Mouse (Mus musculus) neural tube, embryonic 11.5 days (tissue): ENCODE results near the gene Tas2r106. TPM values are rescaled to one million over a fixed set of nuclear protein-coding genes. Genes with fewer than 3 reads are reported as not detected.

ENCODE experiments used
- ATAC-seq: fragments of 200-750 bp; cut with Nextera tagmentation; 2 replicates; pipeline ENCODE4 v1.8.0; 2017; ENCODE audit warnings: moderate number of reproducible peaks, mild to moderate bottlenecking, moderate TSS enrichment, moderate library complexity; ENCODE audit not compliant: insufficient read depth, low FRiP score, low TSS enrichment
- DNase-seq: peaks from one replicate; pipeline ENCODE4 v3.0.0-alpha.2; 2015; ENCODE audit warnings: low spot score
- H3K27ac ChIP-seq: fragments of 300-500 bp; sonication (generic); 2 replicates; pipeline ENCODE4 v1.5.1; 2014; ENCODE audit warnings: low read depth, mild to moderate bottlenecking, low read length
- H3K27me3 ChIP-seq: fragments of 300-500 bp; sonication (generic); 2 replicates; pipeline ENCODE4 v1.6.1; 2014; ENCODE audit warnings: mild to moderate bottlenecking, low read length, mixed read lengths; ENCODE audit not compliant: control insufficient read depth, insufficient read depth
- H3K36me3 ChIP-seq: fragments of 300-500 bp; sonication (generic); 2 replicates; pipeline ENCODE4 v1.6.1; 2014; ENCODE audit warnings: mild to moderate bottlenecking, low read length, moderate library complexity, mixed read lengths; ENCODE audit not compliant: control insufficient read depth, insufficient read depth
- H3K4me1 ChIP-seq: fragments of 300-500 bp; sonication (generic); 2 replicates; pipeline ENCODE4 v1.6.1; 2014; ENCODE audit warnings: low read length, mixed read lengths; ENCODE audit not compliant: control insufficient read depth, insufficient read depth
- H3K4me2 ChIP-seq: fragments of 300-500 bp; sonication (generic); 2 replicates; pipeline ENCODE4 v1.6.1; 2014; ENCODE audit warnings: low read depth, mild to moderate bottlenecking, moderate library complexity
- H3K4me3 ChIP-seq: fragments of 300-500 bp; sonication (generic); 2 replicates; pipeline ENCODE4 v1.5.1; 2014; ENCODE audit warnings: low read depth, low read length
- H3K9ac ChIP-seq: fragments of 300-500 bp; sonication (generic); 2 replicates; pipeline ENCODE4 v1.6.1; 2014; ENCODE audit warnings: mild to moderate bottlenecking, low read length
- H3K9me3 ChIP-seq: fragments of 300-500 bp; sonication (generic); 2 replicates; pipeline ENCODE4 v1.6.1; 2016; ENCODE audit warnings: low read length; ENCODE audit not compliant: control insufficient read depth
- WGBS: fragments of 180-500 bp; shearing (Covaris S2); extraction: QIAGEN DNeasy Blood & Tissue Kit; methylation state at CpG from one replicate; pipeline ENCODE4 v1.1.7; 2014; 5-methylcytosine and 5-hydroxymethylcytosine counted together
- polyA plus RNA-seq: library from polyadenylated mRNA; unstranded; fragments of >200 nt; fragmentation: Nextera tagmentation; extraction: Ambion mirVana; gene quantifications from 2 replicates; pipeline ENCODE4 v1.2.1, GENCODE M21; 2014

The Tas2r106 gene
- polyA plus RNA-seq = not detected in 2 replicates

DNA sequence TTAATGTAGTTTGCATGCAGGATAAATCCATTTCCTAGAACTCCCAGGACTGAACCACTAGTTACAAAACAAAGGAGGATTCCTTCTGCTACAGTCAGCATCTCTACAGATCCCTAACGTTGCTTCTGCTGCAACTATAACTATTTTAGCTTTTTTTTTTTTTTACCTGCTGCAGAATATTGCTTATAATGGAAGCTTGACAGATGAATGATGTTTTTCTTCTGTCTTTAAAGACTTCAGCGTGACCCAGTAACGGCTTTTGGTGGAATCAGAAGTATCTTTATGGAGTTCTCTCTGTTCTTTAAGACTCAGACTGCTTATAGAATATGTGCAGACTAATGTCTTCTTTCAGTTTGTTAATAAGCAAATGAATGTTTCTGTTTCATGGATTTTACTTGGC lies at the start of gene Tas2r106:
Gene Tas2r106, minus strand, starts transcription at position 101 of the 400 bp plus-strand sequence.
- DNase-seq (no peak), ATAC-seq (no peak)
- WGBS = 70% methylated on average over 3 of the region's 3 CpGs

GRCm38 (mm10) chr6:131712803-131713202 lies 34.1 kb upstream of the Tas2r106 start:
- ATAC-seq (no peak), DNase-seq (no peak)
- WGBS = 47% methylated on average over 7 of the region's 7 CpGs
- no peaks in the 10 kb centered on the region for H3K9me3 ChIP-seq
- H3K27me3 ChIP-seq = no peaks in the 10 kb centered on the region
- H3K4me2 ChIP-seq = no peak overlapping the region
- no peaks in the 10 kb centered on the region for H3K4me1 ChIP-seq
- H3K27ac ChIP-seq = no peak overlapping the region
- no peak overlapping the region for H3K9ac ChIP-seq
- no peak overlapping the region for H3K4me3 ChIP-seq
- H3K36me3 ChIP-seq = no peaks in the 10 kb centered on the region

More for the DNA sequence above, at the start of gene Tas2r106:
- no peak within 1 kb of the TSS for H3K27ac ChIP-seq
- H3K27me3 ChIP-seq = no peaks in the 10 kb centered on the region
- H3K9ac ChIP-seq = no peak within 1 kb of the TSS
- H3K9me3 ChIP-seq = peaks cover 2% of the 10 kb centered on the region; the same call in 1 of the 2 replicates
- H3K4me3 ChIP-seq = no peak within 1 kb of the TSS
- H3K4me2 ChIP-seq = no peak within 1 kb of the TSS
- no peaks in the 10 kb centered on the region for H3K36me3 ChIP-seq
- H3K4me1 ChIP-seq = no peaks in the 10 kb centered on the region

GRCm38 (mm10) chr6:131689963-131690362 lies 11.3 kb upstream of the Tas2r106 start, which contains the start of gene Tas2r114:
TSS of gene Tas2r114 (minus strand) at chr6:131690063.
- ATAC-seq (no peak), DNase-seq (no peak)
- no peak within 1 kb of the TSS for H3K4me3 ChIP-seq
- no peak within 1 kb of the TSS for H3K9ac ChIP-seq
- H3K9me3 ChIP-seq = no peaks in the 10 kb centered on the region
- H3K27me3 ChIP-seq = no peaks in the 10 kb centered on the region
- H3K36me3 ChIP-seq = no peaks in the 10 kb centered on the region
- H3K27ac ChIP-seq = no peak within 1 kb of the TSS
- no peak within 1 kb of the TSS for H3K4me2 ChIP-seq
- H3K4me1 ChIP-seq = no peaks in the 10 kb centered on the region

- H3K4me2 ChIP-seq = no peak within 1 kb of the TSS
- DNase-seq = no peak
- 85% methylated on average over 1 of the region's 1 CpGs for WGBS
Measured at GRCm38 (mm10) chr6:131687395-131687794, 8.7 kb upstream of the Tas2r106 start, which contains the start of gene Tas2r105. TSS of gene Tas2r105 (minus strand) at chr6:131687495.

DNA sequence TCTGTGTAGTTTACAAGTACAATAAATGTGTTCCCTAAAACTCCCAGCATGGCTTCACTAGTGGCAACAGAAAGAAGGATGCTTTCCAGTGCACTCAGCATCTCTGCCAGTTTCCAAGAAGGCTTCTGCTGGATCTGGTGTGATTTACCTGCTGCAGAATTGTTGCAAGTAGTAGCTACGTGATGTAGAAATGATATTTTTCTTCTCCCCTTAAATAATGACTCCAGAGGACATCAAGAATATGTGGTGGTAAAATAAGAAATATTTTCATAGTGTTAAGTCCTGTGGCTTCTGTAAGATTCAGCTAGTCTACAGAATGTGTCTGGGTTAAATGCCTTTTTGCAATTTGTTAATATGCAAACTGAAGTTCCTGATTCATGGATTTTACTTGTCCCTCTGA lies 7.0 kb upstream of the Tas2r106 start, which contains the start of gene Tas2r104:
Gene Tas2r104, minus strand, starts transcription at position 101 of the 400 bp plus-strand sequence.
- Histone ChIP-seq H3K4me2 (no peak within 1 kb of the TSS), H3K27ac (no peak within 1 kb of the TSS), H3K36me3 (no peaks in the 10 kb centered on the region), H3K4me3 (no peak within 1 kb of the TSS), H3K9ac (no peak within 1 kb of the TSS), H3K9me3 (peaks cover 2% of the 10 kb centered on the region; the same call in 1 of the 2 replicates), H3K27me3 (no peaks in the 10 kb centered on the region), H3K4me1 (no peaks in the 10 kb centered on the region)
- 84% methylated on average over 1 of the region's 1 CpGs for WGBS
- ATAC-seq = no peak
- DNase-seq = no peak

More at GRCm38 (mm10) chr6:131687395-131687794, 8.7 kb upstream of the Tas2r106 start, which contains the start of gene Tas2r105:
- ATAC-seq = no peak
- Histone ChIP-seq H3K4me1 (no peaks in the 10 kb centered on the region), H3K4me3 (no peak within 1 kb of the TSS), H3K27me3 (no peaks in the 10 kb centered on the region), H3K36me3 (no peaks in the 10 kb centered on the region), H3K27ac (no peak within 1 kb of the TSS), H3K9me3 (peaks cover 2% of the 10 kb centered on the region; the same call in 1 of the 2 replicates), H3K9ac (no peak within 1 kb of the TSS)

- no peaks in the 10 kb centered on the region for H3K4me1 ChIP-seq
- no peak within 1 kb of the TSS for H3K4me2 ChIP-seq
- H3K27me3 ChIP-seq = no peaks in the 10 kb centered on the region
- no peaks in the 10 kb centered on the region for H3K36me3 ChIP-seq
- no peak within 1 kb of the TSS for H3K9ac ChIP-seq
- ATAC-seq (no peak), DNase-seq (no peak)
- H3K27ac ChIP-seq = no peak within 1 kb of the TSS
- H3K4me3 ChIP-seq = no peak within 1 kb of the TSS
- H3K9me3 ChIP-seq = no peaks in the 10 kb centered on the region
Measured at GRCm38 (mm10) chr6:131660049-131660448, 18.6 kb downstream of the Tas2r106 start, which contains the start of gene Tas2r107. TSS of gene Tas2r107 (minus strand) at chr6:131660149.

DNA sequence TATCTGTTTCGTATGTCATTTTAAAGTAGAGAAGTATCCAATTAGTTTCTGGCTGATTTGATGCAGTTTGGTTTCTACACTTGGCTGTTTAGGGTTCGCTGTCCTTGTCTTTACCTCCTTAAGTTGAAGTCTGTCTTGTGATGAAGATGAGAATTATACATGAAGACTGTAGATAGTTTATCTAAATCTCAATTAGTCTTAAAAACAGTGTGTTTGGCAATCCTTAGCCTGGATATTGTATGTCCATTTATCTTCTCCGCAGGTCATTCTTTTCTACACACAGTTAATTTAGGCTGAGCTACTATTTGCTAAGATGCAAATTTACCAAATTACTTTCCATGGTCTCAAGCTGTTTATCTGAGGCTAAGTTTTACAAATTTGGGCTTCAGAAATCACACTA lies 47.9 kb downstream of the Tas2r106 start, which contains the start of gene Tas2r130:
Gene Tas2r130, minus strand, starts transcription at position 101 of the 400 bp plus-strand sequence.
- H3K27me3 ChIP-seq = no peaks in the 10 kb centered on the region
- H3K9me3 ChIP-seq = no peaks in the 10 kb centered on the region
- no peak within 1 kb of the TSS for H3K27ac ChIP-seq
- no peak within 1 kb of the TSS for H3K4me2 ChIP-seq
- DNase-seq (no peak), ATAC-seq (no peak)
- no peaks in the 10 kb centered on the region for H3K4me1 ChIP-seq
- 82% methylated on average over 3 of the region's 3 CpGs for WGBS
- H3K9ac ChIP-seq = no peak within 1 kb of the TSS
- H3K4me3 ChIP-seq = no peak within 1 kb of the TSS
- H3K36me3 ChIP-seq = no peaks in the 10 kb centered on the region

Other genes starting within 250 kb of the Tas2r106 start
- gene 5430401F13Rik, start 192.5 kb downstream of the Tas2r106 start, polyA plus RNA-seq = not detected in 2 replicates
- gene Gm6619, start 192.5 kb downstream of the Tas2r106 start, polyA plus RNA-seq = not detected in 2 replicates
- not detected in 2 replicates for gene Tas2r130, start 48.0 kb downstream of the Tas2r106 start, polyA plus RNA-seq
- gene Tas2r107, start 18.7 kb downstream of the Tas2r106 start, polyA plus RNA-seq = not detected in 2 replicates
- not detected in 2 replicates for gene Tas2r104, start 6.9 kb upstream of the Tas2r106 start, polyA plus RNA-seq
- not detected in 2 replicates for gene Tas2r105, start 8.6 kb upstream of the Tas2r106 start, polyA plus RNA-seq
- gene Tas2r114, start 11.2 kb upstream of the Tas2r106 start, polyA plus RNA-seq = not detected in 2 replicates